Mouse (Mus musculus) olfactory bulb, adult 2 months (tissue): Measurements from ENCODE around the gene Gdf15.

Experiments used
- CTCF ChIP-seq: fragments of 200-500 bp; IDR thresholded peaks from 2 replicates; pipeline ENCODE4 v1.5.1; 2012; ENCODE audit warnings: low read depth, mild to moderate bottlenecking, low read length, moderate library complexity; ENCODE audit not compliant: insufficient read depth
- POLR2A ChIP-seq: fragments of 200-500 bp; IDR thresholded peaks from 2 replicates; pipeline ENCODE4 v1.6.1; 2012; ENCODE audit warnings: mild to moderate bottlenecking, low read depth, low read length, moderate library complexity; ENCODE audit not compliant: insufficient read depth

DNA sequence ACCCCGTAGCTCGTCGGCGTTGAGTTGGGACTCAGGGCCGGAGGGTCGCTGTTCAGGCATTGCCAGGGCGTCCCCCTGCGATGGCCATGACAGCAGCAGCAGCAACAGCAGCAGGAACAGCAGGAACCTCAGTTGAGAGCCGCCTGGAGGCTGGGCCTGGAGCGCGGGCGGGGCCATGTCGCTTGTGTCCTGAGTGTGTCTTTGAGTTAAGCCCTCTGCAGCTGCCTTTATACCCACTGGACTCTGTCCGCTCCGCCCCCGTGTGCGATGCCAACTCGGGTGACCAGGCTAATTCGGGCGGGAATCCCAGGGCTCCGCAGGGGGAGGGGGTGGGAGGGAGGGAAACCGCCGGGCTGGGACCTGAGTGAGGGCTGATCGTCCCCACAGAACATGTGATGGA lies 820 bp downstream of the Gdf15 start:
- TF ChIP-seq CTCF (no peak), POLR2A (no peak)
